Mouse (Mus musculus) olfactory bulb, adult 2 months (tissue): ENCODE results near the gene Cngb1.

Source experiments
- CTCF ChIP-seq: fragments of 200-500 bp; IDR thresholded peaks from 2 replicates; pipeline ENCODE4 v1.5.1; 2012; ENCODE audit warnings: low read depth, mild to moderate bottlenecking, low read length, moderate library complexity; ENCODE audit not compliant: insufficient read depth
- POLR2A ChIP-seq: fragments of 200-500 bp; IDR thresholded peaks from 2 replicates; pipeline ENCODE4 v1.6.1; 2012; ENCODE audit warnings: mild to moderate bottlenecking, low read depth, low read length, moderate library complexity; ENCODE audit not compliant: insufficient read depth

DNA sequence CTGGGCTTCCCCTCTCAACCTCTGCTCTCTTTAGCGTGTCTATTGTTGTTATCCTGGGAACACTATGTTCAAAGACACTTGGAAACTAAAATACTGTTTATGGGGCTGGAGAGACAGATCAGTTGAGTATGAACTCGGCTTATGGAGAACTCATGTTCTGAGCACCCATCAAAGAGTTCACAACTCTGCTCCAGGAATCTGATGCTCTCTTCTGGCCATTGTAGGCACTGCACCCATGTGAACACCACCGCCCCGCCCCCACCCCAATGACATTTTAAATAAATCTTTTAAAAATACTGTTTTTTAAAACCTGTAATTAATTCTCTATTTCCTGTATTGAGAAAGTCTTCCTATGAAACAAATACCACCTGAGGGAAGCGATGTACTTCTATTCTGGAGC, 4.0 kb downstream of the Cngb1 start:
- no peak for TF ChIP-seq CTCF
- no peak for TF ChIP-seq POLR2A
